Mouse (Mus musculus): Measurements from ENCODE around the gene Mras. TPM values are rescaled to one million over a fixed set of nuclear protein-coding genes. Genes with fewer than 3 reads are reported as not detected.

The Mras gene
- total RNA-seq, 2 experiments from 2014 or later: 4.0 to 5.1 TPM

GRCm38 (mm10) chr9:99419951-99420701 lies 17.1 kb downstream of the Mras start:
- no peak for DNase-seq
- intact Hi-C loops (cut with DNase I): no loop called here

GRCm38 (mm10) chr9:99418377-99418776 lies 18.8 kb downstream of the Mras start:
- DNase-seq: no peak
- intact Hi-C loops (cut with DNase I): no loop called here

GRCm38 (mm10) chr9:99417288-99417846 lies 19.8 kb downstream of the Mras start:
- no peak for DNase-seq
- intact Hi-C loops (cut with DNase I): no loop called here

GRCm38 (mm10) chr9:99416809-99417208 lies 20.4 kb downstream of the Mras start:
- no peak for DNase-seq
- intact Hi-C loops (cut with DNase I): no loop called here

- DNase-seq: no peak
- intact Hi-C loops (cut with DNase I): no loop called here
Measured at GRCm38 (mm10) chr9:99411785-99412184, 25.4 kb downstream of the Mras start.

DNA sequence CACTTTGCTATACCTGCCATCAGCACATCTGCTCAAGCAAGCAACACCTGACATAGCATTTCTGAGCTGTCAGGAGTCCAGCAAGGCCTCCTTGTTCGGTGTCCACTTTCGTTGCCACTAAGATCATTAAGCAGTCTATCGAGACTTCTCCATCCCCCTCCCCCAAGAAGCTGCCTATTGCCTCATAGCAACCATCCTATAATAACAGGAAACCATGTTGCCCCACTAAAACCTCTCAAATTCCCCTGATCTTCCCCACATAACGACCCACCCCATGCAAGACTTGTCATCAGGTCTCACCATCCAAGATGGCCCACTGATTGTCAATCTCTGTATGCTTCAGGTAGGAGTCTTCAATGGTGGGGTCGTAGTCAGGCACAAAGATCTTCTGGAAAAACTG lies 26.1 kb downstream of the Mras start:
- DNase-seq: no peak
- intact Hi-C loops (cut with DNase I): no loop called here

- intact Hi-C loops (cut with DNase I): no loop called here
- DNase-seq: no peak
Measured at GRCm38 (mm10) chr9:99409280-99409679, 27.9 kb downstream of the Mras start.

DNA sequence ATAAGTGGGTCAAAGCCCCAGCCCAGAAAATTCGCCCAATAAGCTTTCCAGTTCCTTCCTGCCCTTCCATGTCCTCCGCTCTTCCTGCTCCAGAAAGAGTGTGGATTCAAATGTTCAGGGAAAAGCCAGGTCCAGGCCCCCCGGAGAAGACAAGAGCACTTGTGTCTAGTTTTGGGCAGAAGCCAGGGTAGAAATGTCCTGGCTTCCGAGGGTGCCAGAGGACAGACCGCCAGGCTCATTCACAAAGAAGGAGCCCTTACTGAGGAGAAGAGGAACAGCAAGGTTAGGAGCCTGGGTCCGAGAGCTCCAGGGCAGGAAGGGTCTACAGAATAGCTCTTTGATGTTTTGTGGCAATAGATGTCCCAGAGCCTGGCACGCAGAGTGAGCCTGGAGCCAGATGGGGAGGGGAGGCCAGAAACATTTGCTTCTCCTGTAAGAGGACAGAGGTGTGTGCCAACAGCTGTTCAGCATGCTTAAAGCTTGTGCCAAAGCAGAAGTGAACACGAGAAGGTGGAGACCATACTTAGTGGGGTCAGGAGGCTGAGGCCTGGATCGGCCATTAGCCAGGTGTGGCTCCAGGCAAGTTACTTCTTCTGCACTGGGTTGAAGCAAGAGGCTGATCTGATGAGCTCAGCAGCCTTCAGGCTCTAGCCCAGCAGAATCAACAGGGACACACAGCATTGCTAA lies 35.8 kb downstream of the Mras start:
- DNase-seq: peak in 1 of 2 experiments; percentile 25
- intact Hi-C loops (cut with DNase I): loop anchor here (5.0 kb wide), 1 partner anchor 36 kb away; the partner anchor contains the start of gene Mras

DNA sequence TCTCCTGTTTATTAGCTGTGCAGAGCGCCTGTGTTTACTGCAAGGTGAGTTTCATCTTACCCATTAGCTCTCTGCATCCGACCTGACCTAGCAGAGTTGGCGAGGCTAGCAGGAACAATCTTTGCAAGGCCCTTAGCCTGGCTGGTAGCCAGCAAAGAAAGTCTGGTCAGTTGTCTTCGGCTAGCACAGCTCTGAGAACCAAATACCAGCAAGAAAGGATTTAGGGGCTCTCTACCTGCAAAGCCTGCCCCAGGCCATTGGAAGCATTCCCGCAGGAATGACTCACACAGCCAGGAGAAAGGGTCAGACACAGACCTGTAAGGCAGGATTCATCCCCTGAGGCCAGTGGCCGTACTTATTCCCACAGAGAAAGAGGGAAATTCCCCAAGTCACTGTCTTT lies 36.4 kb downstream of the Mras start:
- DNase-seq: no peak
- intact Hi-C loops (cut with DNase I): loop anchor here (5.0 kb wide), 1 partner anchor 37 kb away; the partner anchor contains the start of gene Mras

GRCm38 (mm10) chr9:99397056-99397815 lies 39.9 kb downstream of the Mras start:
- DNase-seq: peak in 1 of 2 experiments; percentile 34
- intact Hi-C loops (cut with DNase I): no loop called here

DNA sequence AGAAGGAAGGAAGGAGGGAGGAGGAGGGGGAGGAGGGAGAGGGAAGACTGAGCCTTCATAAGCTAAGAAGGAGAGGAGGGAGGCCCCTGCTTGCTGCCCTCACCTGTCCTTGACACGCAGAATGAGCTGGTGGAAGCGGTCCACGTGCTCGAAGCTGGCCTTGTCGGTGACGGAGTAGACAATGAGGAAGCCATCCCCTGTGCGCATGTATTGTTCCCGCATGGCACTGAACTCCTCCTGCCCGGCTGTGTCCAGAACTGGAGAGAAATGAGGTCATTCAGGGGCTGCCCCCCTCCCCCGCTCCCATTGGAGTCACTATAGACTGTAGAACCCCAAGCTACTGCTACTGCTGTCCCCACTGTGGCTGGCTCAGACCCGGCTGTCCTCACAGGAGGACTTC lies 42.8 kb downstream of the Mras start:
- intact Hi-C loops (cut with DNase I): no loop called here
- no peak for DNase-seq

DNA sequence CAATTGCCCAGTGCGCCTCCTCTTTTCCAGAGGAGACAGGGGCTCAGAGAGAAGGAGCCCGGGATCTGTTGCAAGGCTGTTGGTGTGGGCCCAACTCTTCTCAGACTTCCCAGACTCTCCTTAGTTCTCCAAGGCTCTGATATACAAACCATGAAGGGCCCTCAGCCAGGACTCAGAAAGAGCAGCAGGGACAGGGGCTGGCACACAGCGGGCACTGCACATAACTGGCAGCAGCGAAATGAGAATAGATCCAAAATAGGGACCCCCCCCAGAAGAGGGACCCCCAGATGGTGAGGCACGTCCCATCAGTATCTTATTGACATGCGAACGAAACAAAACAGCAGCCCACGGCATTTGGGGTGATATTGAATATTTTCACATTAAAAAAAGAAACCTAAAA lies 44.0 kb downstream of the Mras start:
- intact Hi-C loops (cut with DNase I): no loop called here
- DNase-seq: no peak

GRCm38 (mm10) chr9:99391557-99391956 lies 45.6 kb downstream of the Mras start:
- intact Hi-C loops (cut with DNase I): no loop called here
- DNase-seq: no peak

GRCm38 (mm10) chr9:99390716-99391115 lies 46.5 kb downstream of the Mras start:
- no peak for DNase-seq
- intact Hi-C loops (cut with DNase I): no loop called here

- intact Hi-C loops (cut with DNase I): no loop called here
- DNase-seq: no peak
Measured at GRCm38 (mm10) chr9:99390201-99390600, 47.0 kb downstream of the Mras start.

- no peak for DNase-seq
- intact Hi-C loops (cut with DNase I): no loop called here
Measured at GRCm38 (mm10) chr9:99389506-99389905, 47.7 kb downstream of the Mras start.

DNA sequence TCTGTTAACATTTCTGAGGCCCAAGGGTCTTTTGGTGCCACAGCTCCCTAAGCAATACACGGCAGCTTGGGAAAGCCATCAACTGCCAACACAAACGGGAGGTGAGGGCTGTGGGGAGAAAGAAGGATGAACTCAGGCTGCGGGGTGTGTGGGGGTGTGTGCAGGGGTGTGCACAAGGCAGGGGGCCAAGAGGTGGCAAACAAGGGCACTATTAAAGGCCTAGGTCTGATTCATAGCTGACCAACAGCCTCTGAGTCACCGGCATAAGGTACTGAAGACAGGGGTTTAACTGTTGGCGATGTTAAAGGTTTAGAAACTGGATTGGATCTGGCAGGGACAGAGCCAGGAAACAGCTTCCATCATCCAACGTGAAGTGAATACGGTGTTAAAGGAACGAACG lies 48.3 kb downstream of the Mras start:
- intact Hi-C loops (cut with DNase I): no loop called here
- no peak for DNase-seq

DNA sequence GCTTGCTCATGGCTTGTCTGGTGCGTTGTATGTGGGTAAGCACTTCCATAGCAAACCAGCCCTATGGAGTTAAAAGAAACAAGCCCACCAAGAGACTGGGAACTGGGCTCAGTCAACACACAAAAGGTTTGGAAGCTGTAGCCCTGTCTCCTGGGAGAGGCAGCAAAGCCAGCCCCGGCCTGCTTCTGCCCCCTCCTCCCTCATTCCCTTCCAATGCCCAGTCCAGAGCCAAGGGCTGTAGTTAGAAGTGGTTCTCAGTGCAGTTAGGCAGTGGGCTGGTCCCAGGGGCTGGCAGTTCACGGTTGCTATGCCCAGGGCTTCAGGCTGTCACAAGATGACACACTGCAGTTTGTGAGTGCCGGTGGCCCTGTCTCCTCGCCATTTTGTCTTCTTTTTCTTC lies 49.1 kb downstream of the Mras start:
- no peak for DNase-seq

GRCm38 (mm10) chr9:99382556-99382955 lies 54.6 kb downstream of the Mras start:
- no peak for DNase-seq
- intact Hi-C loops (cut with DNase I): no loop called here

More for the DNA sequence above, 49.1 kb downstream of the Mras start:
- intact Hi-C loops (cut with DNase I): no loop called here

- intact Hi-C loops (cut with DNase I): loop anchor here (5.0 to 10.0 kb wide), 2 partner anchors 134 to 237 kb away; partner anchors contain the start of genes Cep70 and Pik3cb
- DNase-seq: no peak
Measured at GRCm38 (mm10) chr9:99379194-99379593, 58.0 kb downstream of the Mras start.

Measured in gastrocnemius, postnatal 36 days (tissue).